Mouse (Mus musculus): ENCODE measurements around the gene Cttnbp2nl. TPM values are rescaled to one million over a fixed set of nuclear protein-coding genes. Genes with fewer than 3 reads are reported as not detected.

Cttnbp2nl gene
- 10 to 100 TPM; 23.3 to 25.6 TPM for total RNA-seq (2021)

DNA sequence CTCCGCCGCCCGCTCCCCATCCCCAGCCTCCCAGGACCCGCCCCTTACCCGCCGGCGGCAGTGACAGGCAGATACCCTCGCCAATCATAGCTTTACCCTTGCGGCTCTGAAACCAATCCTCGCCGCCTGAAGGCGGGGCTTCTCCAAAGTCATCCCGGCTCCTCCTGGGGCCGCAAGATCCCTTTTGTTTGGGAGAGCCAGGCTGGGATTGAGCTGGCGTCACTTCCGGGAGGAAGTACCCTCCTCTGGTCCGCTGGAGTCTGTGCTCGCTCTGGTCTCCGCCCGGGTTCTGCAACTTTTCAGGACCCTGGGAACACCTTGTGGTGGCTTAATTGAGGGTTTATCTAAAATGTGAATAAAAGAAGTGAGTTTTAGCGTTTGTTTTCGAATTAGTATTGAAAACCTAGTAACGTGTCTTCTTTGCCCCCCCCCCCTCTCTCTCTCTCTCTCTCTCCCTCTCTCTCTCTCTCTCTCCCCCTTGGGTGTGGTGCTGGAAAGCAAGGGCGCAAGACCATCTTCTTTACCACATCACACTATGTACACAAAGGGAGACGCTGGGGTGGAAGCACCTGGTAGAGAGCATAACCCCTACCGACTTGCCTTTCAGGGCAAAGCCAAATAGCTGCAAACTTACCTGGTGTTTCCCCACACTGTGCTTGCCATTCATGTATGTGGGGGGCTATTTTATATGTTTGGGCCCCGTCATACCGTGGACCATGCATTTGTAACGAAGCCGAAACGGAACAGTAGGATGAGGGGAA, at the start of gene Cttnbp2nl:
Cttnbp2nl (minus strand) TSS at position 210 of the 761 bp plus-strand sequence.
- intact Hi-C loops (cut with DNase I) = loop anchor here (2.0 kb wide), 1 partner anchor 188 kb away; the partner anchor contains the start of genes Capza1 and St7l

DNA sequence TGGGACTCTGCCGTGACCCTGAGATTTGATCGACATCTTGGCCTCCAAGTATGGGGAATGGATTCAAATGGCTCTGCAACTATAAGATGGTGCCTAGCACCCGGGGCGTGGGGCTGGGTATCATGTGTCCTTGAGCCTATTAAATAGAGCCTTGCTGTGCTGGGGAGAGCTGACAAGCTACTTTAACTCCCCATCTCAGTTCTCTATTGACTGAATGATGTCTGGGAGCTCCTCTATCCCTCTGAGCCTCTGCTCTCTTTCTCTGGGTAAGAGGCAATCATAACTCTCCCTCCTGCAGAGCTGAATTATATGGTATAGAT, 47.3 kb upstream of the Cttnbp2nl start:
- no peak for DNase-seq (ENCODE audit: low spot score in 2 of 2)
- intact Hi-C loops (cut with DNase I) = no loop called here

More for the DNA sequence above, at the start of gene Cttnbp2nl:
- peak; percentile 99 for DNase-seq (ENCODE audit: low spot score in 2 of 2)

- no peak for DNase-seq (ENCODE audit: low spot score in 2 of 2)
- intact Hi-C loops (cut with DNase I) = no loop called here
These were observed 46.8 kb upstream of the Cttnbp2nl start for GRCm38 (mm10) chr3:105099526-105100269.

DNA sequence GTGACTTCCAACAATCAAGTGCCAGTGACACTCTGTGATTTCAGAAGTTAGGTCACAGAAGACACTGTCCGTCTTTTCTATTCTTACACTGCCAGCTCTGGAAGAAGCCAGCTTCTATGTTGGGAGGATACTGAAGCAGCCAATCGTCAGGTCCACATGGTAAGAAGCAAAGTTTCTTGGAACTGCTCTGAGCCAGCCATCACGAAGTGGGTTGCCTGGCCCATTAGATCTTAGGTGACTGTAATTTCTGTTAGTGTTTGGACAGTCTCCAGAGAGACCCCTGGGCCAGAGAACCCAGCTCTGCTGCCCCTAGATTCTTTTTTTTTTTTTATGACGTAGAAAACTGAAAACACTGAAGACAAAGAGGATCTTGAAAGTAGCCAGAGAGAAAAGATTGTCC, 44.6 kb upstream of the Cttnbp2nl start:
- intact Hi-C loops (cut with DNase I) = no loop called here
- DNase-seq (ENCODE audit: low spot score in 2 of 2) = no peak

GRCm38 (mm10) chr3:105095026-105095425, 42.1 kb upstream of the Cttnbp2nl start:
- intact Hi-C loops (cut with DNase I) = no loop called here
- no peak for DNase-seq (ENCODE audit: low spot score in 2 of 2)

DNA sequence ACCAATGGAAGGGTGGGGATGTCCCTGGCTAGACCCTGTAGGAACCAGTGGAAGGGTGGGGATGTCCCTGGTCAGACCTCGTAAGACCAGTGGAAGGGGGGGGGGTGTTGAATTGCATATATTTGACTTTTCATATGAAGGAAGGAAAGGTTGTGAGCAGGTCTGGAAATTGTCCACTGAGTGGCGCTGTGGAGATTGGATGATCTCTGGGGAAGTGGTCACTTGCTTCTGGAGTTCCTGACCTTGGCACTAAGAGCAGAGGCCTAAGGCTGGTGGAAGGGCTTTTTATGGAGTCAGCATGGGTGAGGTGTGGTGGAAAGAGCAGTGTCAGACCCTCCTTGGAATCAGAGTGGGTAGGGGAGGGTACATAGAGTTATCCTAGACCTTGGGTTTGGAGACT, 41.5 kb upstream of the Cttnbp2nl start:
- intact Hi-C loops (cut with DNase I) = loop anchor here (5.0 kb wide), 1 partner anchor 173 kb away; no protein-coding TSS in a partner anchor
- no peak for DNase-seq (ENCODE audit: low spot score in 2 of 2)

DNA sequence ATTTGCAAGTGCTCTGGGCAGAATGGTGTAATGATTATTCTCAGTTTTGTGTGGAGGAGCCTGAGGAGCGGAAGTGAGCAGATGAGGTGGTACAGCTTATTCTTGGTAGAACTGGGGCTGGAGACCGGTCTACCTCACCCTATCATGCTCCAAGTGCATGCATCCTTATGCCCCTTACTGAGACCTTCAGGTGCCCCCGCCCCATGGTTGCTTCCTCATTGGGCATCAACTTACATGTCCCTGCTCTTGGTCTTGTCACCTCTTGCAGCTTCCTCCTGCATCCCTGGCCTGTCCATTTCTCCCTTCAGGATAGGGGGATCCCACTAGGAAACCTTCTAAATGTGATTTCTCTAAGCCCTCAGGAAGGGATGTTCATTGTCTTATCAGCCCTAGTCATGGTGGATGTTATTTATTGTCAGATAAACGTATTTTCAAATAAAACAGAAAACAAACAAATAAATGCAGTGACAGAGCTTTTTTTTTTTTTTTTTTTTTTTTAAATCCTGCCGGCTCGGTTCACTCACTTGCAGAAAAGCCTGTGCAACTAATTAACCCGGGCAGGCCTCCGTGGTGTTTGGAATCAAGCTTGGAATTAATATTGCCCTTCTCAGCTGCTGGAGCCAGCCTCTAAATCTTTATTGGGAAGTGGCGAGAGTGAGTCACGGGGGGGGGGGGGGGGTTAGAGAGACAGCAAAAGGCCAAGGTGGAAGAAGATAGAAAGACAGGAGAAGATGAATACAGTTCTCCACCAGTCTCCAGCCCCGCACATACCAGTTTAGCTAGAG, 40.0 kb upstream of the Cttnbp2nl start:
- intact Hi-C loops (cut with DNase I) = loop anchor here (5.0 kb wide), 1 partner anchor 174 kb away; no protein-coding TSS in a partner anchor
- DNase-seq (ENCODE audit: low spot score in 2 of 2) = no peak

DNA sequence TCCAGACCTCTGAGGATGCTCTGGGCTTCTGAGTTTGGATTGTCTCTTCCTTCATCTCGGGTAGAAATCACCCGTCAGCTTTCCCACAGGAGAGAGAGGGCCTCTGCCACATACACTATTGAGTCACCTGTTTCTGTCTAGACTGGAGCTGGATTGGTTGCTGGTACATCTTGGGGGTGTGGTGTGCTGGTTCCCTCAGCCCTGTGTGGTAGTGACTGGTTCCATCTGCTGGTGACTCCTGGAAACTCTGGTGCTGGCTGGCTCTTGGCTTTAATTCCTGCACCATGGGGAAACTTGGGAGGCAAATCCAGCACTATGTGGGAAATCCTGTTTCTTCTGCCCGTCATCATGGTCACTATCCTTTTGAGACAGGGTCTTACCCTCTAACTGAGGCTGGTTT, 38.0 kb upstream of the Cttnbp2nl start:
- peak; percentile 56 to 64 for DNase-seq (ENCODE audit: low spot score in 2 of 2)
- intact Hi-C loops (cut with DNase I) = loop anchor here (5.0 kb wide), 1 partner anchor 176 kb away; no protein-coding TSS in a partner anchor

DNA sequence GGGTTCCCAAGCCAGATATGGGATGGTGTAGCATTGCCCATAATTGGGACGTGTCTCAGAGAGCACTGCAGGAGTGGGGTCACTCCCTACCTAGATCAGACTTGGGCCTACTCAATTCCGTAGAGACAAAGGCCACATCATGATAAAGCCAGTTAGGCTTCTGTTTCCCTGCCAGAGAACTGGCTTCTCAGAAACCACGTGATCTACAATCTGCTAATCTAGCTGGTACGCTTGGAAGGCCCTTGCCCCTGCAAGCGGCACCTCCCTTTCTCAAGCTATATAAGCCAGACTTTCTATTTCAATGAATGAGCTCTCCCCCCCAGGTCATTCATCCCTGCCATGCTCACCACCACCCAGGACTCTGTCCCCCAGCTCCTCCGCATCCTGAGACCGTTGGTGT, 37.2 kb upstream of the Cttnbp2nl start:
- intact Hi-C loops (cut with DNase I) = loop anchor here (5.0 kb wide), 1 partner anchor 177 kb away; no protein-coding TSS in a partner anchor
- DNase-seq (ENCODE audit: low spot score in 2 of 2) = no peak

DNA sequence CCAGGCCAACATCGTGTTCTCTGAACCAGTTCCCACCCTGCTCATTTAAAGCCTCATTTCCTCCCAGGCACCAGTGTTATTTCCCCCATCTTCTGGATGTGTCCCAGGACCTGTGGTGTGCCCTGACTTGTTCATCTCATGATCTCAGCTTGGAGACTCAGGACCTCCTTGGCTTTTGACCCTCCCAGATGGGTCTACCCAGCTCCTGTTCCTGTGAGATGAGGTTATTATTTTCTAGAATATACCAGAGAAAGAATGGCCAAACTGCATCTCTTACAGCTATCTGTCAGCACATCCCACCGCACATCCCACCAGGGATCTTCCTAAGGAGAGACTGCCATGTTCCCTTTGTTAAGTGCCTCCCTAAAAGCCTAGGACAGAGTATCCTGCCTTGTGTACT, 35.7 kb upstream of the Cttnbp2nl start:
- no peak for DNase-seq (ENCODE audit: low spot score in 2 of 2)
- intact Hi-C loops (cut with DNase I) = no loop called here

DNA sequence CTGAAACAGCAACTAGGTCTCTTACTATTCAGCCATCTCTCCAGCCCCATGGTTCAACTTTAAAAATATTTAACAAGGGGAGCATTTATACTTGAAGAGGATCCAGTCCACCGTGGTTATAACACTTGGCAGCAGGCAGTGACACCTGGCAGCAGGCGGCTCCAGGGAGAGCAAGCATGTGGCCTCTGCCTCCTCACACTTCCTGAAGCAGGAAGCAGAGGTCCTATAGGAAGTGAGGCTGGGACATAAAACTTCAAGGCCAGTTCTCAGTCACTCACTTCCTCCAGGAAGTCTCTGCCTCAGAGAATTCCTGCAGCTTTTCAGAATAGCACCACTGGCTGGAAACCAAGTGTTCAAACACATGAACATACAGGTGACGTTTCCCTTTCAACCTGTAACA, 34.4 kb upstream of the Cttnbp2nl start:
- intact Hi-C loops (cut with DNase I) = no loop called here
- DNase-seq (ENCODE audit: low spot score in 2 of 2) = no peak

DNA sequence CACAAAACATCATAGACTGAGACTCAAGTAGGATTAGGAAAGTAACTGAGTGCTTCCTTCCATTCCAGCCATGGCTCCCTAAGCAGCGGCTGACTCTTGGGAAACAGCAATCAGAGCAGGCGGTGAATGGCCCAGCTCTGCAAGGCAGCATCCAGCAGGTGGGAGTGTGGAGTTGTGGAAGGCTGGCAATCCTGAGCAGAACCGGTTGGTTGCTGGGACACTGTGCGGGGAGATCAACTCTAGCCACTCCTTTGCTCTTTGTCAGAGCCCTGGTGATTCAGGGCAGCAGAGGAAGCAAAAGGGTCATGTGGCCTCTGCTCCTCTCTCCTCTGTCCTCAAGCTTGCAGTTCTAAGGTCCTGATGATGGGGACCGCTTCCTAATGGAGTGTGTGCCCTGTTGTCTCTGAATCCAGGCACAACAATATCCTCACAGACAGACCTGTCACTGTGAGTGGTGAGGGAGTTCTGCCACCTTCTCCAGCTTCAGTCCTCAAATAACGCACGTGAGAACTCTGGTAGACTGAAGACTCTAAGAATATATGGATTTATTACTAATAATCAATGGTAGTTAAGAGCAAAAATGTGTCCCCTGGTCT, 25.4 kb upstream of the Cttnbp2nl start:
- intact Hi-C loops (cut with DNase I) = loop anchor here (1.0 kb wide), 1 partner anchor 86 kb away; no protein-coding TSS in a partner anchor
- DNase-seq (ENCODE audit: low spot score in 2 of 2) = peak; percentile 72 to 83

- intact Hi-C loops (cut with DNase I) = no loop called here
- no peak for DNase-seq (ENCODE audit: low spot score in 2 of 2)
These were observed 22.9 kb upstream of the Cttnbp2nl start for GRCm38 (mm10) chr3:105075796-105076195.

DNA sequence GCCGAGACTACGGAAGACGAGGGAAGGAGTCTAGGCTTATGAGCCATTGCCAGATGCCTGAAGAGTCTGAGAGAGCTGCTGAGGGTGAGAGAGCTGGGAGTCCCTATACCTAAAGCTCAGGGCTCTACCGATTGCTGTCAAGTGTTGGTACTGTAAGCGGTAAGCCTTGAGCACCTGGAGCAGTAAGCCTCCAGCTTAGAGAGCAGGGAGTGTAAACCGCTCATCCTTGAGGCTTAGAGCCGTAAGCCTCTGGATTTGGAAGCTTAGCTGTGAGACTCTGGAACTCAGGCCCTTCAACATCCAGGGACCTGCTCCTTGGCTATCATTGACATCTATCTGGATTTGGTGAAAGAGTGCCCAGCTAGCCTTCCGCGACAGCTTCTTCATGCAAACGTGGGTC, 19.6 kb upstream of the Cttnbp2nl start:
- no peak for DNase-seq (ENCODE audit: low spot score in 2 of 2)
- intact Hi-C loops (cut with DNase I) = no loop called here

GRCm38 (mm10) chr3:105071251-105071650, 18.3 kb upstream of the Cttnbp2nl start:
- no peak for DNase-seq (ENCODE audit: low spot score in 2 of 2)
- intact Hi-C loops (cut with DNase I) = no loop called here

DNA sequence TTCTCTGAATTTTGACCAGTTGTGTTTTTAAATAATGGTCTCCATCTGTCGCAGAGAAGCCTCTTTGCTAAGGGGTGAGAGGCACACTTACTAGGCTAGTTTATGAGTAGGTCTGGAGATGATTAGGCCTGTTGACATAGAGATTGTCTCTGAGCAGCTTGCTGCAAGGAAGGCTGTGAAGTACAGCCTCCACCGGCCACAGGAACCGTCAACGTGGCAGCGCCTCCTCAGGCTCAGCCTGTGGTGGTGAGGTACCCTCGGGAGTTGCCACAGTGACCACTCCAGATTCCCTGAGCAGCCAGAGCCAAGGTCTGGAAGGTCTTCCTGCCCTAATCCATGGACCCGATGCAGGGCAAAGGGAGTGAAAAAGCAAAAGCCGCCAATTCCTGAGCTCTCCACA, 17.6 kb upstream of the Cttnbp2nl start:
- intact Hi-C loops (cut with DNase I) = no loop called here
- no peak for DNase-seq (ENCODE audit: low spot score in 2 of 2)

- intact Hi-C loops (cut with DNase I) = no loop called here
- no peak for DNase-seq (ENCODE audit: low spot score in 2 of 2)
These were observed 13.6 kb upstream of the Cttnbp2nl start, which contains the start of gene 4930564D02Rik for GRCm38 (mm10) chr3:105066544-105066943. Gene 4930564D02Rik (plus strand): TSS chr3:105066844.

- intact Hi-C loops (cut with DNase I) = no loop called here
- no peak for DNase-seq (ENCODE audit: low spot score in 2 of 2)
These were observed 9.7 kb upstream of the Cttnbp2nl start for GRCm38 (mm10) chr3:105062676-105063075.

- DNase-seq (ENCODE audit: low spot score in 2 of 2) = no peak
- intact Hi-C loops (cut with DNase I) = no loop called here
These were observed 9.0 kb upstream of the Cttnbp2nl start for GRCm38 (mm10) chr3:105061991-105062390.

DNA sequence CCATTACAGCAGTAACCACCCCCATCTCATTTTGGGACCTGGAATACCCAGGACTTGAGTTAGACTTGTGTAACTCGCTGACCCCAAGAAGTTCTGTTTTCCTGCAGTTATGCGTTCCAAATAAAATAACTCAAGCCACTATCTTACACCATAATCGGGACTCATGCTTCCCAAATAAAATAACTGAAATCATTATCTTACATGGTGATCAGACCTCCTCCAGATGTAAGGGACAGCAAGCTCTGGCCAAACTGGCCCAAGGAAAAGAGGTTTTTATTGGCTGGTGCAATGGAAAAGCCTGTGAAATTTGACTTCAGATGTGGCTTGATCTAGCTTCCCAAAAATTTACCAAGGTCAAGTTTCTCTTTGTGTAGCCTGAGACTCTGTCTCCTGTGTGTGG, 8.6 kb upstream of the Cttnbp2nl start:
- intact Hi-C loops (cut with DNase I) = no loop called here
- DNase-seq (ENCODE audit: low spot score in 2 of 2) = no peak
